Mouse (Mus musculus) common myeloid progenitor, adult 5-6 weeks (primary cell): ENCODE results near the gene Rtn4rl2. TPM values are rescaled to one million over a fixed set of nuclear protein-coding genes. Genes with fewer than 3 reads are reported as not detected.
"Not testable (repeated sequence)": the region's sequence is repeated elsewhere in the genome, so short reads cannot be mapped to it uniquely, and the experiment has no call there.

Experiments
- ATAC-seq: replicated peaks from 2 replicates; pipeline ENCODE4 v1.8.0; 2016; ENCODE audit warnings: low read depth, mild to moderate bottlenecking, moderate TSS enrichment, inconsistent platforms; ENCODE audit not compliant: poor library complexity, severe bottlenecking
- total RNA-seq: library from RNA; stranded (forward); fragments of 200-1000, 187-1606 nt; gene quantifications from 2 replicates; pipeline ENCODE4 v1.2.3, GENCODE M21; 2017

Rtn4rl2 gene
- total RNA-seq, result not detected in 2 replicates

DNA sequence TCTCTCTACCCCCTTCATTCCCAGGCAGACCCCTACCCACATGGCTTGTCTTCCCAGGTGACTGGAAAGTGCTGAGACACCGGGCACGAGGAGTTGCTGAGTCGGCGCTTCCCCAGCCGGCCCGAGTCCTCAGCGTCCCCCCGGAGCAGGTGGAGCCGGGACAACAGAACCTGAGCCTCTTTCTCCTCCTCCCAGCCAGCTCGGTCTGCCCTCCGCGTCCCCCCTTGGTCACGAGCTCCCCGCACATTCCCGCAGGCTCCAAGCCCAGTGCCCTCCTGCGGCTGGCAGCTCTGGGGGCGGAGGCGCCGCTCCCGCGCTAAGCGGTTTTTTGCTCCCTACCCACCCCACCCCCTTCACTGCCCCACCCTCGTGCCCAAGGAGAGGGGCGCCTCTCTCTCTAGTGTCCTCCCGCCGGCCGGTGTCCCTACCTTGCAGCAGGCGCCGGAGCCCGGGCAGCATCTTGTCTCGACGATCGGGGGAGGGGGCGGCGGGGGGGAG, at the start of gene Rtn4rl2:
TSS of gene Rtn4rl2 (minus strand) at position 477 of the 498 bp plus-strand sequence.
- no peak for ATAC-seq

DNA sequence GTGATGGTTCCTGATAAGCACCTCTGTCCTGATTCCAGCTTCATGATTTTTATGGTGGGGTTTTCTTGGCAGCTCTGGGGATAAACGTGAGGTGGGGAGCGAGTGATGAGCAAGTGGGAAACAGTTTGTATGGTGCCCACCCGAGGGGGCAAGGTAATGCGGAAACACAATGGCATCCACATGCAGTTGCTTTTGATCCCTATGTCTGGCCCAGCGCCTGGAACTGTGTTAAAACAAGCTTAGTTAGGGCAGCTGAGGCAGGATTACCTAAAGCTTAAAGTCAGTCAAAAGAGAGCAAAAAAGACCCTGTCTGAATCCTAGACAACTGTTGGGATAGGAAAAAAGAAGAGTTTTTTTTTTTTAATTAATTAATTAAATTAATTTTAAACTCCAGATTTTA, 48.6 kb upstream of the Rtn4rl2 start:
- ATAC-seq, result no peak

DNA sequence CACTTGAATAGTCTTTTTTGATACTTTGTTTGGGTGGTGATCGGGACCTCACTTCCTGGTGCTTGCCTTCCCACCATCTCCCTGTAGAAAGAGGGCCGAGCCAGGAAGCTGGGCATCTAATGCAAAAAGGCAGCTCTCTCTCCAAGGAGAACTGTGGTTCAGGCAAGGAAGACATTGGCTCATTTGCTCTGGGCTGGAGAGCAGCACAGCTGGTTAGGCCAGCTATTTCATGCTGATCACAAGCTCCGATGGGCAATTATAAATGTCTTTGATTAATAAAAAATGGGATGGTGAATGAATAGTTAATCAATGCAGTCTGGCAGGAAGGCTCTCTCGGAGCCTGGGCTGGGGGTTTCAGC, 48.1 kb upstream of the Rtn4rl2 start:
- no peak for ATAC-seq

DNA sequence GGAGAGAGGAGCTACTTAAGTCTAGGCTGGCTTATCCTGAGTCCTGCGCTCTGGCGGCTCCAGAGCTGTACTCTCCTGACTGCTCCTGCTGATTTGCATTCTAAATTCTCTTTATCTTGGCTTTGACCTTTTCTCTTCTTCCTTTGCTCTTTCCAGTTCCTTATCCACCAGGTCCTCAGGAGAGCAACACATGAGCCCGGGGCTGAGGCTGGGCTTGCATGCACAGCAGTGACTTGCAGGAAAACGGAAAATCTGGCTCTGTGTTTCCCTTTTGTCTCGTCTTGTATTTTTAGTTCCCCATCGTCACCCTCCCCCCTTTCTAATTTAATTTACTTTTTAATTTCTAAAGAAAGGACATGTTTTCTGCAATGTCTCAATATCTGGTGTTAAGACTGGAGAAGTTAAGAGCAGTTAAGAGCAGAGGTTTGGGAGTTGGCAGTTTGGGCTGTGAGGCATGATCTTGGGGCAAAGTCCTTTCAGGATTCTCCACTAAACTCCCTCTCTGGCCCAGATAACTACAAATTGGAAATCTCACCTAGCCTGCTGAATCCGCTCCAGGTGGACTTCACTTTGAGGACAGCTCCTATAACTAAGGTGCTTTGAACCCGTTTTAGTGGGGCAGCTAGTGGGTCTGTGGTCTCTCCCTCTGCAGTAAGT, 47.6 kb upstream of the Rtn4rl2 start:
- no peak for ATAC-seq

DNA sequence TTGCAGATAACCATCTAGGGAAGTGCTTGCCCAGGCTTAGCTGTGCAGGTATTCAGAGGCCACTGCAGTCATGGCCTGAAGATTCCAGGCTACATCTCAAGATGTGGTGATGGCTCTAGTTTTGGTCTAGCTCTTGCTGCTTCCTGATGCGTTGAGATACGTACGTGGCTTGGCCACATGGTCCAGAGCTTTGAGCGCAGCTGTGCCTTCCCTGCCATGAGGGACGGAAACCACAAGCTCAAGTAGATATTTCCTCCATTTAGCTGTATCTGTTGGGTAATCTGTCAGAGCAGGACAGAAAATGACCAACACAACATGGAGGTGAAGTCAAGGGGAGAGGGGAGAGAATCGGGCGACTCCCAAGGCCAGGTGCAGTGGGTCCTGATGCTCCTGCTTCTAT, 43.7 kb upstream of the Rtn4rl2 start:
- ATAC-seq, result peak; percentile 89

DNA sequence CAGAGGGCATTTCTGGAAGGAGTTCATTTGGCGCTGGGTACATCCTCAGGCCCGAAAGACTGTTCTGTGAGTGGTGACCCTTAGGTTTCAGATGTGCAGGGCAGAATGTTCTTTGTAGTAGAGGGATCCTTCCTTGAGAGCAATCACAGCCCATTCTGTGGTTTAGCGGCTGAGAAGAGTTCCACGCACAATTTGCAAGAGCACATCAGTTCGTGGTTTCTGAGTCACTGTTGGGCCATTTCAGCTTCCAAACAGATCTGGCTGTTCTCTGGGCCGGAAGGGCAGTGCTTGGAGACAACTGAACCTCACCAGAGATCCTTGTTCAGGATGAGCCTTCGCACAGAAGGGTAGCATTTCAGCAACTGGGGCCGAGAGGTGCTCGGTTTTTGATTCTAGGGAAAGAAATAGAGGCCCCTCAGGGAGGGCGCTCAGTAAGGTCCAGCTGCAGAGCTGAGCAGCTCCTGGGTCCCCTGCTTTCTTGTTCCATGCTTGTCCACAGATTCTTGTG, 33.1 kb upstream of the Rtn4rl2 start:
- no peak for ATAC-seq

DNA sequence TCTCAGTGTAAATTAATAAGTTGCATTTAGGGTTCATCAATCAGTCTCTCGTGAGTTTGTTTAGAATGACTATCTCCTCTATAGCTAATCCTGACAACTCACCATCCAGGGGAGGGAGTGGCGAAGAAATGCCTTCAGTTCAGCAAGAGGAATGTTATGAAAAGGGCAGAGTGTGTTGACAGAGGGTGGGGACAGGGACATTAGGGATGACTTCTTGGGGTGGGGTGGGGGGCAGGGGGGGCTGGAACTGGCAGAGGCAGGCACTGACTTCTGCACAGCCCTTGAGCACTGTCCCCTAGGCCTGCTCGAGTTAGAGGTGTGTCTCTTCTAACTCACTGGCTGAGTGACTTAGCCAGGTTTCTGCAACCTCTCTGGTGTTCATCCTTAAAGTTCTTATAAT, 31.7 kb upstream of the Rtn4rl2 start:
- ATAC-seq, result no peak

DNA sequence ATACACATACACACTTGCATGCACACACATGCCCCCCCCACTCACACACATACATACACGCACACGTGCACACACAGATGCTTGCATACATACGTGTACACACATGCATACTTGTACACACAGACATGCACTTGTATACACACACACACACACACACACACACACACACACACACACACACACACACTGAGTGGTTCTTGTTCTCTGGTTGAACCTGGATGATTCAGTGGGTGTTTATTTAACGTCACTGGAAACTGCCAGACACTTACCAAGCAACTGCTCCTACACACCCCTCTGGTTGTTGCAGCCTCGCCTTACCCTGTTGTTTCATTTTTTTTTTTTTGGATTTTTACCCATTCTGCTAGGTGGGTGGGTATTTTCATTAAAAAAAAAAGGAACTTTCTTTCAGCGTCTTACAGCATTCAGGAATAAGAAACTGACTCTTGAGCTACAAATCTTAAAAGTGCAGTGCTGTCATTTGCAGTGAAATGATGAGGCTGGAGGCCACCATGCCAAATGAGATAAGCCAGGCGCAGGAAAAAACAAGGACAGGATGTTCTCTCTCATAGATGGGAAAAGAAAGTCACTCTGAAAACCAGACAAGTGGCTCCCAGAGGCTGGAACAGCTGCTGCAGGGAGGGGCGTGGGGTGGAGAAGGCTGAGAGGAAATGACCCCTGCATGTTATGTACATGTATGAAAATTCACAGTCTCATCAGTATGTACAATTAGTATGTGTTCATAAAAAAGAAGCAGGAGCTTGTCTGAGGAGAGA, 30.2 kb upstream of the Rtn4rl2 start:
- ATAC-seq, result peak; percentile 60

DNA sequence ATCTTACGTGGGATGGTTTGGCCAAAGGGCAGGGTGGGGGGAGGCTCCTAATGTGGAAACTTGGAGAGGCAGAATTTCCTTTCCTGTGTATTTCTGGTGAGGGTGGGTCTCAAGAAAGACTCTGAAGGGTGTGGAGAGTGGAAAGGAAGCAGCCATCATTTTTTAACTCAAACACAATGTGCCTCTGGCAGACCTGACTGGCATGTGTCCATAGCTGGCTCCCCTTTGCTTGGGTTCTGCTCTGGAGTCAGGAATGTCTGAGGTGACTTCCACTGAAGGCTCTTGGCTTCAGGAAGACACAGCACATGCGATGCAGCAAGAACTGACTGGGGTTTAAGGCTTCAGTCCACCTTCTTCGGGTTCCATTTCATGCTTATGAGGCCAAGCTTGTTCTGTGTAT, 28.8 kb upstream of the Rtn4rl2 start:
- ATAC-seq, result no peak

DNA sequence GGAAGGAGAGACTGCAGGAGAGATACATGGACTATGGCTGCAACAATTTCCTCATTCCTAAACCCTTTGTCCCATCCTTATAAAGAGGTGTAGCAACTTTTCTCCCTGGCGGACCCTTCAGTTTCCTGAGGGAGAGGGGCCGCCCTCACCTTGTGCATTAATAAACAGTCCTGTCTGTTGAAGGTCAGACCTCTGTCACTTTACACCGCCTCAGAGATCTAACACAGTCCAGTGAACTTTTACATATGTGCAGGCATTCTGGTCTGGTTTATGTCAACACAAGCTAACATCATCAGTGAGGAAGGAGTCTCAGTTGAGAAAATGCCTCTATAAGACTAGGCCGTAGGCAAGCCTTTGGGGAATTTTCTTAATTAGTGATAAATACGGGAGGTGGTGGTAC, 27.4 kb upstream of the Rtn4rl2 start:
- ATAC-seq, result no peak

DNA sequence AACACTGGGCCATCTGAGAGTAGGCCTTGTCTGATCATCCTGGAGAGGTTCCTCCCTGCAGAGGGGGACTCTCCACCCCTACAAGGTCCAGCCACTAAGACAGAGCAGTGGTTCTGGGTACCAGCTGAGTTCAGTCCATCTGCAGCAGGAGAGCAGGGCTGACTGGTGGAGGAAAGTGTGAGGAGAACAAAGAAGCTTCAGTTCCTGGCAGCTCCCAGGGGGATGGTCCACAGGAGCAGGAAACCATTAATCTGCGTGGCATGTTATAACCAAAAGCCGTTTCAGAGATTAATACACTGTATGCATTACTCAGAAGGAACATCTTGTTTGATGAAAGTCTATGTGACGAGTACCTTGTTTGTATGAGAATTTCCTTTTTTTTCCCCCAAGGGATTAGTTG, 26.2 kb upstream of the Rtn4rl2 start:
- no peak for ATAC-seq

DNA sequence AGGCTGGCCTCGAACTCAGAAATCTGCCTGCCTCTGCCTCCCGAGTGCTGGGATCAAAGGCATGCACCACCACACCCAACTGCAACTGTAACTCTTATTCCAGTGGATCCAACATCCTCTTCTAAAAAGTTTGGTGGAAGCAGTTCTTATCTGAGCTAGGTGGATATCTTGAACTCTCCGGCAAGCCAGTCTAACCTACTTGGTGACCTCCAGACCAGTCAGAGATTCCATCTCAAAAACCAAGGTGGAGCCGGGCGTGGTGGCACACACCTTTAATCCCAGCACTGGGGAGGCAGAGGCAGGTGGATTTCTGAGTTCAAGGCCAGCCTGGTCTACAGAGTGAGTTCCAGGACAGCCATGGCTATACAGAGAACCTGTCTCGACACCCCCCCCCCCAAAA, 10.2 kb upstream of the Rtn4rl2 start:
- not testable (repeated sequence) for ATAC-seq

DNA sequence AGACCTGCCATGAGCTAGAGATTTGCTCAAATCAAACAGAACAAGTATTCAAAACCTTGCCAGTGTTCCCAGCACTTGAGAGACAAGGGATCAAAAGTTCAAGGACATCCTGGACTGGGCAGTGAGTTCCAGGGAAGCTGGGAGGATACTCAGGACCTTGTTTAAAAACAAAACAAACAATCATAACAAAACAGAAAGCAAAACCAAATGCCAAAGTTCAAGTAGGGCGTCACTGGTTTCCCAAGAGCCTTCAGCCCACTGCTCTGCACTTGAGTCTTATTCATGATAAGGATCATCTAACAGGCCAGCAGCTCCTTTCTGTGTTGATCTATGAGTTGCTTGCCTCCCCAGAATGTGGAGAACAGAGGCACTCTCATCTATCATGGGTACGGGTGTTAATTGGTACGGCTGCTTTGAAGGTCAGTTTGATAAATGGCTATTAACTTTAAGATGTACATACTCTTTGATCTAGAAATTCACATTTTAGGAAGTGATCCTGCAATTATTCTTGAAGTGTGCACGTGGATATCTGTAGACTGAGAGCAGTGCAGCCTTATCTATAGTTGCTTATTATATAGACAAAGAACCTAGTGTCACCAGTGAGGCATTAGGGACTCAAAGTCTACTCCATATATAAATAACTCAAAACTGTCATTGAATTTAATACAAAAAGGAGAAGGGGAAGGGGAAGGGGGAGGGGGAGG, 9.1 kb upstream of the Rtn4rl2 start:
- 0 out of 2 replicates have a peak, but pooled peaks have one; percentile 36 for ATAC-seq

DNA sequence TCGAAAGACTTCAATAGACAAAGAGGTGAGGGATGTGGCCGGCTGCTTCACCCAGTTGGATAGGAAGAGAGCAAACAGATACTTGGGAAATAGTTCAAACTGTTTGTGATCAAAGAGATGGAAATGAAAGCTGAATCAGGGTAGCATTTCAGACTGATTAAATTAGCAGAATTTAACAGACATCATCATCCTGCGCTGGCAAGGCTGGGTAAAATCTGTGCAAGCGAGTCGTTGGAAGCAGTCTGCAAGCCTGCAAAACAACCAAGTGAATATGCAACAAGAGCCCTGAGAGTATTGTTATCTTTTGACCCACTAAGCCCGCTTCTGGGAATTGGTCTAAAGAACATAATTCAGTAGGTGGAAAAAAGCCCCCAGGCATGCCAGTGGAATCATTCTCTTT, 6.8 kb upstream of the Rtn4rl2 start:
- no peak for ATAC-seq

DNA sequence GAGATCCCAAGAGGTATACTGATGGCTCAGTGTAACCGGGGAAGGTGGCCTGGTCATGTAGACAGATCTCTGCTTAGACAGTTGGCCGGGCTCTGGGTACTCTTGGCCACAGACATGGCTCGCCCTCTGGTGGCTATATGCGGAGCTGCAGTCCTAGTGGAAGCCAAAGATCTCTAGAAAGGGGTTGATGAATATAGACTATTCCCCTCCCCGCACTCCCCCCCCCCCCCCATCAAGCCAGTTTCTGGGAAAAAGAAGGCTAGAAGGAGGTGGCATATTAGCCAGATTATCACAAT, 3.5 kb upstream of the Rtn4rl2 start:
- peak; percentile 66 for ATAC-seq

DNA sequence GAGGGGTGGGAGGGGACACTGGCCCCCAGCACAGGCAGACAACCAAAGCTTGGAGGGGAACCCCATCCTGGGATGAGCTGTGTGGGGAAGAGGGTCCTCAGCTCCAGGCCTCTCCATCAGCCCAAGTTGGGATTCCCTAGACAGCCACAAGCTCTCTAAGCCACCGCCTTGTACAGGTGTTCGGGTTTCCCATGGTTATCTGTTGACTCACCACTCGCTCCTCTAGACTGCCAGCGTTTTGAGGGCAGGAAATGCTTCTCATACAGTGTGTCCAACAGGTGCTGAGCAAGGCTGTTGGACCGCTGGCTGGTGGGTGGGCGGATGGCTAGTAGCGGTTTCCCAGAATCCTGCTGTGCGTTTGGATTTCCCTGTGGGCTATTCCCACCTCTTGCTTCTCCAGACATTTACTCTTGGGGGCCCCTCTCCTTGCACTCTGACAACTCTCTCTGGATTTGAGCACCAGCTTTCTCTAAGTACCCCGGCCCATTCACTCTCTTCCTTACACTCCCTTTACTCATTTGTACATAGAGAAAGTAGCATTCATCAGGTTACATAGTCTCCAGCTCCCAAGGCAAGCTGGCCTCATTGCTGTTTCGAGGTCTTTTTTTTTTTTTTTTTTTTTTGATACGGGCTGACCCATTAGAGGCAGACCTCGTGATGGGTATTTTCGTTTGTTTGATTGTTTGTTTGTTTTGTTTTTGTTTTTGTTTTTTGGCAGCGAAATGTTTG, 3.0 kb upstream of the Rtn4rl2 start:
- ATAC-seq, result no peak

DNA sequence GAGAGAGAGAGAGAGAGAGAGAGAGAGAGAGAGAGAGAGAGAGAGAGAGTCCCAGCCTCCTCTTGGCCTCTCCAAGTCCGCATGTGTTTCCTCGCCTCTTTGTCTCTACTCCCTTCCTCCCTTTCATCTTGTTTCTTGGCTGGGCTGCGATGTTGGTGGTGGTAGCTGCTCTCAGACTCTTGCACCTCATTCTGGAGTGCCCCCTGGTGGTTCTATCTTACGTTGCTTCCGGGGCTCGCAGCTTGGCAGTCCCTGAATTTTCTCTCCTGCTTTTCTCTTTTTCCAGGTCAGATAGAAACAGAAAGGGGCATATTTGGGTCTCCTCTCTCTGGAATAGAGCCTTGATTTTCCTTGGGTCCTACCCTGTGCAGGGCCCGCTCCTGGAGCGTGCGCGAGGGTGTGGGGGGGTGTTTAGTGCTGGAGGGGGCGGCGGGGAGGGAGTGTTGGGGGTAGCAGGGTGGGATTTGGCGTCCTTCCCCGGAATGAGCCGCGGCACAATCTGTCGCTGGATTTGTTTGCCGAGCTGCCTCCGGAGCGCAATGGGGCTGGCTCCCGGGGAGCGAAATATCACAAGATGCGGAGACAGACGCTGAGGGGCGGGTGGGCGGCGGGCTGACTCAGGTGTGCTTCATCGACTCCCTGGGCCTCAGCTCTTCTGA, 2.3 kb upstream of the Rtn4rl2 start:
- ATAC-seq, result peak; percentile 64

DNA sequence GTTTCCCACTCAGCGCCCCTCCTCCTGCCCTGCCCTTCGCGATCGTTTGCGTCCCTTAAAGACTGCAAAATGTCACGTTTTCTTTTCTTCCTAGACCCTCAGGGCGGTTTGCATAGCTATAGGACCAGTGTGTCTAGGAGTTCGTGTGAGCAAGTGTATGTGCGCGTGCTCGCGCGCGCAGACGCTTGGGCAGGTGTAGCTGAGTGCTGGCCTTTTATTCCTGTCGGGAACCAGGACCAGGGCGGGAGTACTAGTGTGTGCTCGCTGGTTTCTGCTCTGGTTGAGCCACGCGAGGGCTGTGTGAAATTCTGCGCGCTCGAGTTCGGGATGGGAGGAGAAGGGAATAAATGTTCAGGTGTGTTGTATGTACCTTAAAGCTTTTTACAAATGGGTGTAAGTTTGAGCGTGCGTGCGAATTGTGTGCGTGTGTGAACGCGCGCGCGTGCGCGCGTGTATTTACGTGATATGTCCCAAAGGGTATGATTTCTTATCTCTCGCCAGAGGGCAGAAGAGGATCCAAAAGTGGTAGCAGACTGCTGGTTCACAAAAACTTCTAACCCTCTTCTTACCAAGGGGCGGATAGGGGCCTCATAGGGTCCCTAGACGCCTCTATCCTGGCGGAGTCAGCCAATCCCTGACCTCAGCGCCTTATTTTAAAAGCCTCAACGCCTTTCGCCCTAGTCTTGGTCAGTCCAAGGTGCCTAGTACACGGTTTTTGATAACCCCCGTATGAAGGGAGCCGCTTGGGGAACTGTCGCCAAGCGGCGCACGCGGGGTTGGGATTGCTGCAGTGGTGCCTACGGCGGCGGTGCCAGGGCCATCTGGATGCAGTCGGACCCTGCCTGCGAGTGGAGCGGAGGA, 1.1 kb upstream of the Rtn4rl2 start:
- ATAC-seq, result peak; percentile 46

DNA sequence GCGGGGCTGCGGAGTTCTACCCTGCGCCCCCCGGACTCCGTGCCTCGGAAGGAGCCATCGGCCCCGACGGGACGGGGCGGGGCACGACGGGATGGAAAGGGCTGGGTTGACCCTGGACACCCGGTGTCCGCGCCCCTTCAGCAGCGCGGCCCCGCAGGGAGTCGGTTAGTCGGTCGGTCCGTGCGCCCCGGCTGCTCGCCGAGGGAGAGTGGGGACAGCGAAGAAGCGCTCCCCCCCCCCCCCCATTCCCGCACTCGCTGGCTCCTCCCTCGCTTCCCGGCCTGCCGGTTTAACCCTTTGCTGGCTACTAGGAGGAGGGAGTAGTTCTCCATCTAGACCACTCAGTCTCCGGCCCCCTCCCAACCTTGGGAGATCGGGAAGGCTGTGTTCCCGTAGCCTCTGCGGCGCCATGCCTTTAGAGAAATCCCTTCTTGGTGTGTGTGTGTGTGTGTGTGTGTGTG, 341 bp upstream of the Rtn4rl2 start:
- no peak for ATAC-seq
